Mouse (Mus musculus) embryonic facial prominence, embryonic 14.5 days (tissue): ENCODE data around the gene Urb2. TPM values are rescaled to one million over a fixed set of nuclear protein-coding genes. Genes with fewer than 3 reads are reported as not detected.
"Not testable (repeated sequence)": the region's sequence is repeated elsewhere in the genome, so short reads cannot be mapped to it uniquely, and the experiment has no call there.

ENCODE experiments used
- ATAC-seq: fragments of 200-750 bp; cut with Nextera tagmentation; 2 replicates; pipeline ENCODE4 v1.8.0; 2017; ENCODE audit warnings: low read depth, moderate number of reproducible peaks, moderate TSS enrichment
- DNase-seq: peaks from one replicate; pipeline ENCODE4 v3.0.0-alpha.2; 2015; ENCODE audit warnings: low spot score
- H3K27ac ChIP-seq: fragments of 300-500 bp; sonication (generic); replicated peaks from 2 replicates; pipeline ENCODE4 v1.5.1; 2014; ENCODE audit warnings: low read depth, mild to moderate bottlenecking, low read length, moderate library complexity
- H3K27me3 ChIP-seq: fragments of 300-500 bp; sonication (generic); replicated peaks from 2 replicates; pipeline ENCODE4 v1.6.1; 2014; ENCODE audit warnings: low read length; ENCODE audit not compliant: control insufficient read depth, insufficient read depth
- H3K36me3 ChIP-seq: fragments of 300-500 bp; sonication (generic); 2 replicates; pipeline ENCODE4 v1.6.1; 2014; ENCODE audit warnings: low read length, mixed read lengths; ENCODE audit not compliant: control insufficient read depth, insufficient read depth
- H3K4me1 ChIP-seq: fragments of 300-500 bp; sonication (generic); 2 replicates; pipeline ENCODE4 v1.6.1; 2014; ENCODE audit warnings: antibody characterized with exemption, low read length; ENCODE audit not compliant: control insufficient read depth, insufficient read depth
- H3K4me2 ChIP-seq: fragments of 300-500 bp; sonication (generic); 2 replicates; pipeline ENCODE4 v1.6.1; 2014; ENCODE audit warnings: low read depth, mild to moderate bottlenecking, low read length, moderate library complexity, mixed read lengths
- H3K4me3 ChIP-seq: fragments of 300-500 bp; sonication (generic); 2 replicates; pipeline ENCODE4 v1.5.1; 2014; ENCODE audit warnings: low read depth, mild to moderate bottlenecking, low read length
- H3K9ac ChIP-seq: fragments of 300-500 bp; sonication (generic); 2 replicates; pipeline ENCODE4 v1.6.1; 2014; ENCODE audit warnings: low read depth, mild to moderate bottlenecking, low read length, moderate library complexity, mixed read lengths
- H3K9me3 ChIP-seq: fragments of 300-500 bp; sonication (generic); 2 replicates; pipeline ENCODE4 v1.6.1; 2016; ENCODE audit warnings: low read length; ENCODE audit not compliant: control insufficient read depth
- WGBS: fragments of 180-500 bp; shearing (Covaris S2); extraction: QIAGEN DNeasy Blood & Tissue Kit; methylation state at CpG from one replicate; pipeline ENCODE4 v1.1.7; 2014; 5-methylcytosine and 5-hydroxymethylcytosine counted together
- polyA plus RNA-seq: library from polyadenylated mRNA; unstranded; fragments of >200 nt; fragmentation: Nextera tagmentation; extraction: Ambion mirVana; gene quantifications from 2 replicates; pipeline ENCODE4 v1.2.1, GENCODE M21; 2014

The Urb2 gene
- polyA plus RNA-seq, 1 experiment from 2014 or later: 5.6 TPM

- not testable (repeated sequence) for H3K4me2 ChIP-seq, H3K27me3 ChIP-seq, H3K9me3 ChIP-seq, H3K27ac ChIP-seq, H3K9ac ChIP-seq, DNase-seq, ATAC-seq, H3K4me1 ChIP-seq, H3K4me3 ChIP-seq
- peaks cover 69% of the 10 kb centered on the region for H3K36me3 ChIP-seq
- WGBS: 79% methylated on average over 2 of the region's 2 CpGs
These were observed 5.0 kb downstream of the Urb2 start for GRCm38 (mm10) chr8:124026265-124026664.

- no peak for ATAC-seq
- WGBS: 92% methylated on average over 6 of the region's 6 CpGs
These were observed 6.5 kb downstream of the Urb2 start for GRCm38 (mm10) chr8:124027831-124028230.

GRCm38 (mm10) chr8:124033400-124033799, 12.1 kb downstream of the Urb2 start:
- peaks cover 83% of the 10 kb centered on the region for H3K36me3 ChIP-seq
- no peak overlapping the region for H3K4me2 ChIP-seq
- H3K27me3 ChIP-seq: no peaks in the 10 kb centered on the region
- no peak overlapping the region for H3K9ac ChIP-seq
- WGBS: 63% methylated on average over 5 of the region's 5 CpGs
- DNase-seq (no peak), ATAC-seq (no peak)
- H3K9me3 ChIP-seq: no peaks in the 10 kb centered on the region
- no peak overlapping the region for H3K4me3 ChIP-seq
- no peak overlapping the region for H3K27ac ChIP-seq
- no peaks in the 10 kb centered on the region for H3K4me1 ChIP-seq

More at GRCm38 (mm10) chr8:124027831-124028230, 6.5 kb downstream of the Urb2 start:
- Histone ChIP-seq H3K9me3 (no peaks in the 10 kb centered on the region), H3K4me1 (no peaks in the 10 kb centered on the region), H3K9ac (no peak overlapping the region), H3K36me3 (peaks cover 80% of the 10 kb centered on the region), H3K4me3 (no peak overlapping the region), H3K27me3 (no peaks in the 10 kb centered on the region), H3K4me2 (no peak overlapping the region), H3K27ac (no peak overlapping the region)
- no peak for DNase-seq

- H3K4me1 ChIP-seq: no peaks in the 10 kb centered on the region
- H3K27ac ChIP-seq: no peak overlapping the region
- H3K36me3 ChIP-seq: peaks cover 81% of the 10 kb centered on the region
- H3K27me3 ChIP-seq: no peaks in the 10 kb centered on the region
- DNase-seq (no peak), ATAC-seq (no peak)
- H3K4me3 ChIP-seq: no peak overlapping the region
- H3K9ac ChIP-seq: no peak overlapping the region
- WGBS: 91% methylated on average over 7 of the region's 7 CpGs
- no peaks in the 10 kb centered on the region for H3K9me3 ChIP-seq
- H3K4me2 ChIP-seq: no peak overlapping the region
These were observed 16.8 kb downstream of the Urb2 start for GRCm38 (mm10) chr8:124038121-124038520.

GRCm38 (mm10) chr8:124039351-124039750, 18.0 kb downstream of the Urb2 start:
- DNase-seq: no peak
- no peak overlapping the region for H3K9ac ChIP-seq

GRCm38 (mm10) chr8:124042201-124042600, 20.9 kb downstream of the Urb2 start:
- no peak for ATAC-seq
- Histone ChIP-seq H3K9ac (no peak overlapping the region), H3K4me3 (no peak overlapping the region), H3K4me2 (no peak overlapping the region), H3K27me3 (no peaks in the 10 kb centered on the region), H3K4me1 (no peaks in the 10 kb centered on the region), H3K27ac (no peak overlapping the region), H3K36me3 (peaks cover 83% of the 10 kb centered on the region), H3K9me3 (no peaks in the 10 kb centered on the region)
- no peak for DNase-seq
- WGBS: 88% methylated on average over 1 of the region's 1 CpGs

More at GRCm38 (mm10) chr8:124039351-124039750, 18.0 kb downstream of the Urb2 start:
- Histone ChIP-seq H3K36me3 (peaks cover 85% of the 10 kb centered on the region), H3K4me2 (no peak overlapping the region), H3K27ac (no peak overlapping the region), H3K27me3 (no peaks in the 10 kb centered on the region), H3K4me3 (no peak overlapping the region), H3K9me3 (no peaks in the 10 kb centered on the region), H3K4me1 (no peaks in the 10 kb centered on the region)
- 58% methylated on average over 4 of the region's 4 CpGs for WGBS
- no peak for ATAC-seq

GRCm38 (mm10) chr8:124044421-124044820, 23.1 kb downstream of the Urb2 start:
- 91% methylated on average over 5 of the region's 5 CpGs for WGBS
- Histone ChIP-seq H3K9me3 (no peaks in the 10 kb centered on the region), H3K4me3 (no peak overlapping the region), H3K4me1 (no peaks in the 10 kb centered on the region), H3K9ac (no peak overlapping the region), H3K27ac (no peak overlapping the region), H3K36me3 (peaks cover 70% of the 10 kb centered on the region), H3K4me2 (no peak overlapping the region), H3K27me3 (no peaks in the 10 kb centered on the region)
- ATAC-seq (no peak), DNase-seq (no peak)

- WGBS: 92% methylated on average over 12 of the region's 12 CpGs
- Histone ChIP-seq H3K4me2 (no peak overlapping the region), H3K36me3 (peaks cover 65% of the 10 kb centered on the region), H3K9me3 (no peaks in the 10 kb centered on the region), H3K9ac (no peak overlapping the region), H3K4me3 (no peak overlapping the region), H3K27me3 (no peaks in the 10 kb centered on the region), H3K27ac (no peak overlapping the region), H3K4me1 (no peaks in the 10 kb centered on the region)
- no peak for ATAC-seq
- no peak for DNase-seq
These were observed 23.6 kb downstream of the Urb2 start for GRCm38 (mm10) chr8:124044931-124045330.

GRCm38 (mm10) chr8:124045856-124046255, 24.5 kb downstream of the Urb2 start:
- no peak overlapping the region for H3K4me2 ChIP-seq
- peaks cover 58% of the 10 kb centered on the region for H3K36me3 ChIP-seq
- H3K9me3 ChIP-seq: no peaks in the 10 kb centered on the region
- DNase-seq: no peak
- 86% methylated on average over 8 of the region's 8 CpGs for WGBS
- no peak overlapping the region for H3K4me3 ChIP-seq
- H3K27me3 ChIP-seq: no peaks in the 10 kb centered on the region
- no peaks in the 10 kb centered on the region for H3K4me1 ChIP-seq
- H3K9ac ChIP-seq: no peak overlapping the region
- H3K27ac ChIP-seq: no peak overlapping the region
- ATAC-seq: no peak
